Mouse (Mus musculus): ENCODE results near the gene Pcx.
A peak's percentile ranks its signal among the peaks of the same experiment; 100 is the strongest.

Pcx gene

DNA sequence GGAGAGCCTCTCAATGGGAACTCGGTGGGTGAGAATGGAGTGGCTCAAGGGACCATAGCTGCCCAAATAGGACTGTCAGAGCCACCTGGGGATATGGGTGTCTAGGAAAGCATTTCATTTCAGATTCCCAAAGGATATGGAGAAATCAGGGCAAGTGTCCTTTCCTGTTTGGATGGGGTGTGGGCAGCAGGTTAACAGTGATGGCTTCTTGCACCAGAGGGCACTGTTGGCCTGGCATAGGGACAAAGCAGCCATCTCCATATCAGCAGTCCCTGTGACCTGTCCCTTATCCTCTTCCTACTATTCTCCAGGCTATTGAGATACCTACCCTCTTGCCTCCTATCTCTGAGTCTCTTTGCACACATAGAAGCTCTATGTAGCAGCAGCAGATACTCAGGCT lies 78.8 kb downstream of the Pcx start:
- DNase-seq: peak in 1 of 2 experiments; percentile 21

GRCm38 (mm10) chr19:4590025-4590424 lies 79.8 kb downstream of the Pcx start:
- peak; percentile 42 to 63 for DNase-seq

DNA sequence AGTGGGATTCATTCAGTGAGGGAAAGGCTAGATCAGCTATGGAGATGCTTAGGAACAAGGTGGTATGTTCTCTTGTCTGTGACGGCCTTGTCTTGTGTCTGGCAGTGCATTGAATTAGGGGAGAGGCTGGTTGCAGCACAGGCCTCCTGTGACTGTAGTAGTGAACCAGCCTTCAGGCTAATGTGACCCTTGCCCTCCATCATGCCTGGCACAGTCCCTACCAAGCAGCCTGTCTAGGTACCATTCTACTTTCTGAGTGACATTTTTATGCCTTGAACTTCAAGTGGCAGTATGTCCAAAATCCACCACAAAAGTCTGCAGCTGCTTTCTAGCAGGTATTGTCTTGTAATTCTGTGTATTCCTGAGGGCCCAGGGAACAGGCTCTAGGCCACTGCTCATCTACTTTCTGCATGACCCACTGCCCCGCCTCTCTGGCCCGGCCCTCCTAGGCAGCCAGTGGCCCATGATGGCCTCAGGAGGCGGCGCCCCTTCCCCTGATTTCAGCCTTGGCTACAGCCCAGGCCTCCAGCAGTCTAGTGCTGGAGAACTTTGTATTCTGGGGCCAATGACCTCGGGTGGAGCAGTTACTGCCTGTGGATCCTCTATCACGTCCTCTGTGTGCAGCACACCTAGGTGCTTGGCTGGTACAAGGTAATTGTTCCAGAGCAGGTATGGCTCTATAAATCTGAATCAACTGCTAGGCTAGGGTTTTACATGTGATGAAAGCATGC lies 83.7 kb downstream of the Pcx start:
- DNase-seq: no peak

- DNase-seq: no peak
Measured at GRCm38 (mm10) chr19:4596071-4596470, 85.8 kb downstream of the Pcx start.

GRCm38 (mm10) chr19:4602459-4602858 lies 92.2 kb downstream of the Pcx start:
- DNase-seq: no peak

DNA sequence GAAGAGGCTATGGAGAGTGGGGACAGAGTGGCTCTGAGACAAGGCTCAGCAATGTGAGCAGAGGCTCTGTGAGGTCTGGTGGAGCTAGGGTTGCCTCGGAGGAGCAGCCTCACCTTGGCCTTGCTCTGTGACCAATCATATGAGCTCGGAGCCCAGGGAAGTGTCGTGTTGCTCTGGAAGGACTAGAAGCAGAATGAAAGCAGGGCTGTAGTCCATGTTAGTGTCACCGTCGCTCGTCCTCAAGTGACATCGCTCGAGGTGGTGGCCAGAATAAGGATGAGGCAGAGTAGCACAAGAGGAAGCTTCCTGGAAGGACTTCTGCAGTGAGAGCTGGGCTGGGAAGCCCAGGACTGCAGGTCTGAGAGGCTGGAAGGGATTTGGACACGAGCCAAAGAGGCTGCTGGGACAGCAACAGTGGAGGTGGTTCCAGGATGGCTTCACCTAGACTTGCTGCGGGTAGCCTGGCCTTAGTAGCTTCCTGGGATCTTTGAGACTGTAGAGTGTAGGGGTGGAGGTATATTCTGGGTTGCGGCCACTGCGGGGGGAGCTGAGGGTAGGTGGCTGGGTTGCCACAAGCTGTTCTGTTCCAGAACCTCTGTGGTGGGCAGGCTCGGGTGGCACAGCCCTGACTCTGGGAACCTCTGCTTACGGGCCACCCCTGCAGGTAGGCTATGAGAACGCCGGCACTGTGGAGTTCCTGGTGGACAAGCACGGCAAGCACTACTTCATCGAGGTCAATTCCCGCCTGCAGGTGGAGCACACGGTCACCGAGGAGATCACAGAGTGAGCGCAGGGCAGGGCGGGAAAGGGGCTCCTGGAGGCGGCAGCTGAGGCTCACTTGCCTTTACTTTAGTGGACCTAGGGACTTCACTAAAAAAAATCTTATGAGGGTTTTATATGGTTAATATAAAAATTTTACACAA lies 93.8 kb downstream of the Pcx start:
- peak; percentile 71 to 79 for DNase-seq

DNA sequence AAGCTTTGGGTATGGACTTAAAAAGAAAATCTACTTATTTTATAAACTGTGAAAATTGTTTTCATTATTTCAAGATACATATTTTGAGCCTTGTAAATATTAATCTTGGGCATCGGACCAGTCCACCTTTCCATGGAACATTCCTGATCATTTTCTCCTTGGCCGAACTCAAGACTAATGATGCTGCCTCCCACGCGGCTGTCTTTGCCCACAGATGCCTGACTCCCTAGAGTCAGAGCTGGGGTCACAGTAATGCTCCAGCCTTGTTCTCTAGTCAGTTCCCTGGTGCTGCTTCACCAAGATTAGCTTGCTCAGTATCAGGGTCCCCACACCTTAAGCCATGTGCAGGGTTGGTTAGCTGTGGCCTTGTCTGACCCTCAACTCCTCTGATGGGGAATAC lies 95.4 kb downstream of the Pcx start:
- DNase-seq: no peak

- no peak for DNase-seq
Measured at GRCm38 (mm10) chr19:4607406-4607805, 97.1 kb downstream of the Pcx start.

- no peak for DNase-seq
Measured at GRCm38 (mm10) chr19:4608511-4608910, 98.2 kb downstream of the Pcx start.

DNA sequence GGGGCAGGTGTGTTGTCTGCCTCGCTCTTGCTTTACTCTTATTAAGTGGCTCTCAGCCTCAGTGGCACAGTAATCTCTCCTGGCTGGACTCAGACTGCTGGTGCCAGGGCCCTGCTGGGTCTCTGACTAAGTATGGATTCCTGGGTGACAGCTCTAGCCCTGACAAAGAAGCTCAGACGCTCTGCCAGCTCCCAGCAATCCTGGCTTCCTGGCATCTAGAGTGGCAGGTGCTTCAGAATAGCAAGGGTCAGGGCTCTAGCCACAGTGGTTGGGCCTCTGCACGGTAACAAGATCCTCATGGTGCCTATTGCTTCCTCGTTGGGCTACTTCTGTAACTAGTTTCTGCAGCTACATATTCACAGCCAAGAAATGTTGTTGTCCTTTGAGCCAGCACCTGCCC lies 99.8 kb downstream of the Pcx start:
- peak; percentile 47 to 63 for DNase-seq

GRCm38 (mm10) chr19:4612181-4612961 lies 102.1 kb downstream of the Pcx start:
- DNase-seq: no peak

- DNase-seq: no peak
Measured at GRCm38 (mm10) chr19:4613464-4614304, 103.4 kb downstream of the Pcx start.

DNA sequence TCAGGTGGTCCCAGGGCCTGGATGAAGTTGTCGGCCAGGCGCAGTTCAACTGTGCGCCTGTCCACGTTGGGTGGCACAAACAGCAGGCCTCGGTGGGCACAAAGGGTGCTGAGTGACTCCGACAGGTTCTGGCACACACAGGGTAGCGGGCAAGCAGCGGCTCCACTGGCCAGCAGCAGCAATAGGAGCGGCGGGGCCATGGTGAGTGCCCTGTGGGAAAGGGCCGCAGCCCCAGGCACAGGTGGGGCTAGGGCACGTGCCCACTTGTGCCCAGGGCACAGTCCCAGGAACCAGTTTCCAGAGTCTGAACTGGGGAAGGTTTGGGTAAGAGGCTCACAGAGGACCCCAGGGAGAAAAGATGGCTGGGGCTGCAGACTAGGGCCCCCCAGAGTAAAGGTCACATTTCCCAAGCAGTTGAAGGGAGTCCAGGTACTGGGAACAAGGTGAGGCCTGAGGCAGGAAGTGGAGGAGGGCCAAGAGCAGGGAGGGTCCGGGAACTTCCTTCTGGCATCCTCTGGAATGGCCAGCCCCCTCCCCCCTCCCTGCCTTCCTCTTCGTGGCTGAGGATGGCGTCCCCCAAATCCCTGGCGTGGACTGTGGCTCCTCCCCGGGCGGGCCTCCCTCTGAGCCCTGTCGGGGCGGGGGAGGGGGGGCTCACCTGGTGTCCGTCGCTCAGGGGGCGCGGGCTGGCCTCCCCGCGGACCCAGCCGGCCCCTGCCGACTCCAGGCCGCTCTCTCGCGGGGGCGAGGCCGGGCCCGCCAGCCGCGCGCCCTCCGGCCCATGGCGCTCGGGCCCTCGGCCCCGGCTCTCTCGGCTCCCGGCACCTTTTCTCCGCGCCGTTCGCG lies 104.3 kb downstream of the Pcx start:
- DNase-seq: peak; percentile 39 to 58

- DNase-seq: peak; percentile 89 to 94
Measured at GRCm38 (mm10) chr19:4615151-4616093, 105.2 kb downstream of the Pcx start, which contains the start of gene Lrfn4. TSS of gene Lrfn4 (minus strand) at chr19:4615667.

- DNase-seq: no peak
Measured at GRCm38 (mm10) chr19:4616546-4616945, 106.3 kb downstream of the Pcx start.

- DNase-seq: peak in 1 of 2 experiments; percentile 27
Measured at GRCm38 (mm10) chr19:4618183-4618582, 107.9 kb downstream of the Pcx start.

GRCm38 (mm10) chr19:4619461-4619860 lies 109.2 kb downstream of the Pcx start:
- DNase-seq: no peak

DNA sequence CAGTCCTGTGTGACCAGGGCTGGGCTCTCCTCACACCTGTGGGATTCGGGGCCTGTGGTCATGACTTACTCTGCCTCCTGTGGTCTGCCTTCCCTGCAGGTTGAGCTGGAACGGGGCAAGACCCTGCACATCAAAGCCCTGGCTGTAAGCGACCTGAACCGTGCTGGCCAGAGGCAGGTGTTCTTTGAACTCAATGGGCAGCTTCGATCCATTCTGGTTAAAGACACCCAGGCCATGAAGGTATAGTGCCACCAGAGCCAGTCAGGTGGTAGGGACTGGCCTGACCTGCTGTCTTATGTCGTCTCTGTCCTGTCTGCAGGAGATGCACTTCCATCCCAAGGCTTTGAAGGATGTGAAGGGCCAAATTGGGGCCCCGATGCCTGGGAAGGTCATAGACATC lies 110.4 kb downstream of the Pcx start:
- DNase-seq: no peak

- no peak for DNase-seq
Measured at GRCm38 (mm10) chr19:4622780-4623179, 112.5 kb downstream of the Pcx start.

GRCm38 (mm10) chr19:4623419-4623818 lies 113.1 kb downstream of the Pcx start:
- DNase-seq: no peak

All from lung, adult 18-20 months (tissue).